Mouse (Mus musculus): ENCODE results near the gene Trio.

The Trio gene

GRCm38 (mm10) chr15:28037651-28038050 is 12.0 kb upstream of the Trio start:
- DNase-seq (ENCODE audit: low spot score): no peak

GRCm38 (mm10) chr15:28035601-28036000 is 10.0 kb upstream of the Trio start:
- DNase-seq (ENCODE audit: low spot score): no peak

- DNase-seq (ENCODE audit: low spot score): no peak
Observed at GRCm38 (mm10) chr15:28034636-28035035, 9.0 kb upstream of the Trio start.

- DNase-seq (ENCODE audit: low spot score): no peak
Observed at GRCm38 (mm10) chr15:28029371-28029770, 3.7 kb upstream of the Trio start.

DNA sequence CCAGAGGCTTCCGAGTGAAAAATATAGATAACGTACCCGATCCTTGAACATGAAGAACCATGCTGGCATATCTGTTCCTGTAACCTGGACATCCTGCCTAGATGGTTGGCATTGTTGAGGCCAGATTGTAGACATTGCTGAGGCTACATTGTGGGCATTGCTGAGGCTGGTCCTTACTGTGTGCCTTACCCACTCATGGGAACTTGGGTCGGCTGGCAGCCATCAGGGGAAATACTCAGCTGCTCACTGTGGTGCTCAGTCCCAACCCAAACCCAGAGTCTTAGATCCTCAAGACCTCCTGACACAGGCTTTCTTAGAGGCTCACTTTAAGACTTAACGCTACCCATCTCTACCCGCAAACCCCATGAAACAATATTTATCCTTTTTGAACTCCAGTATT is 2.9 kb upstream of the Trio start:
- DNase-seq (ENCODE audit: low spot score): no peak

DNA sequence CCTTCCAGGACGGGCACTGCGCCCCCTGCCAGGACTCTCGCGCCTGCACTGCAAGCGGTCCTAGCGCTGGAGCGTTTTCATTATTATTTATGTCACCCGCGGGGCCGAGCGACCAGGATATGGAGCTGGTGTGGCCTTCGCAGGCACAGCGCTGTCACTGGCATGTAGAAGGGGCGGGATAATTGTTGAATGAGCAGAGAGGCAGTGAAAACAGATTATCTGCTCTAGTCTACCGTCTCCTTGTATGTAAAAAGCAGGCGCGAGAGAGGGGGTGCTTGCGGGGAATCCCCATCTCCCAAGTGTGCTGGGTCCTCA is 476 bp upstream of the Trio start:
- no peak for DNase-seq (ENCODE audit: low spot score)

DNA sequence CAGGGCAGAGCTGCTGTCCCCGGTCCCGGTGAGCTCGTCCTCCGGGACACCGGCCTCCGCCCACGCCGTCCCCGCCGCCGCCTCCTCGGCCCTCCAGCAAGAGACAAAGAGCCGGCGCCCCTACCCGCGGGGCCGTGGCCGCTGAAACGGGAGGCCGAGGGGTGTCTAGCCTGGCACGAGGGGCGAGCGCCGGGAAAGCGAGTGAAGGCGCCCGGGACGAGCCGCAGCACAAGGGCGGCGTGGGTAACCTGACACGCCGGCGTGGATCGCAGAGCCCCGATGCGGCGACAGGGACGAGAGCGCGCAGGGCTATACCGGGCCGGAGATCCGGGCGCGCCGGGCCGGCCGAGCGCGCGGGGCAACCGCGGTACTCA is 696 bp downstream of the Trio start:
- peak; percentile 48 for DNase-seq (ENCODE audit: low spot score)

- DNase-seq (ENCODE audit: low spot score): peak; percentile 56
Observed at GRCm38 (mm10) chr15:28024031-28024964, 1.4 kb downstream of the Trio start.

GRCm38 (mm10) chr15:28021591-28022209 is 3.9 kb downstream of the Trio start:
- no peak for DNase-seq (ENCODE audit: low spot score)

DNA sequence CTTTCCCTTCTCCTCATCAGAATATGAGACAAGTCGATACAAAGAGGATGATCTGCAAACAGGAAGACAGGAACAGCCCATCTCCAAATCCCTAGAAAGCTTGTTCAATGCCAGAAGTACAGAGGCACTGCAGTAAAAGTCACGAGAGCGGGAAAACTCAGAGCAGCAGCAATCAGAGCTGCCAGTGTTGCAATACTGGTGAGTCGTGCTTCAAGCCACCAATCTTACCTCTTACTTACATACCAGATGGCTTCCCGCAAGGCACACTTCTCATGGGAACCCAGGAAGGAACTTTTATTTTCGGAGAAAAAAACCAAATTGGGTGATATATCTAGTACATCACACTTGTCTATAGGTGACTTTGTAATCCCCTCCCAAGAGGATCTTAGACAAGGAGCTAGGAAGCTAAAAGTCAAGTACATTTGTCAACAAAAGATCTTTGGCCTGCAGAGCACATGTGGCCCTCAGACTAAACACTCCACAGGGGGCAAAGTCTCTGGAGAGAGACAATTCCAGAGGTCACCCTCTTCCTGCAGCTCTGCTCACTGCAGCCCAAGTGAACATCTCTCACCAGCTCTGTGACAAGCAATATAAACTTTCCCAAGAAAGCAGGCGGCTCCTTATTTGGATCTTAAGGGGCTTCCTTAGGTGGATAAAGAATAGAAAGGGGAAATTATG is 6.1 kb downstream of the Trio start:
- DNase-seq (ENCODE audit: low spot score): no peak

GRCm38 (mm10) chr15:28007516-28007915 is 18.1 kb downstream of the Trio start:
- no peak for DNase-seq (ENCODE audit: low spot score)

DNA sequence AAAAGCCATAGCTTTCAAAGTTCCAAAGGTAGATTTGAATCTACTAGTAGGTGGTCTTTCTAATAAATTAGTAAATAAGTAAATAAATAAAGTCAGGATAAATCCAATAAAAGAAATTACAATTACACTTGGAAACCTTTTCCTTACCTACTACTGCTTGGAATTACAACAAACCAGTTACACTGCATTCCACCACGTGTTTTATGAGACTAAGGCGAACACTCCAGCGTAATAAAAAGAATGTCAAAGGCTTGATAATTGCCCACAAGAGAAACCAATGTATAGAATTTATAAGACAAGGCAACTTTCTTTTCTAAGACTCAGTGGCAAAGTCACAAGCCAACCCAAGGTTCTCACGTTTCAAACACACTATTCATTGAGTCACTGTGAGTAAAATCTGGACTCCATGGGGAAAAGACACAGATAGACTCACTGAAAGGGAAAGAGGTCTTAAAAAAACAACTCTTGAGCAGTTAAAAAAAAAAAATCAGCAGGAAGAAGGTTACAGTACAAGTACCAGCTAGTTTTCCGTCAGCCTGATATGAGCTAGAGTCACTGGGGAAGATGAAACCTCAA is 21.4 kb downstream of the Trio start:
- DNase-seq (ENCODE audit: low spot score): no peak

DNA sequence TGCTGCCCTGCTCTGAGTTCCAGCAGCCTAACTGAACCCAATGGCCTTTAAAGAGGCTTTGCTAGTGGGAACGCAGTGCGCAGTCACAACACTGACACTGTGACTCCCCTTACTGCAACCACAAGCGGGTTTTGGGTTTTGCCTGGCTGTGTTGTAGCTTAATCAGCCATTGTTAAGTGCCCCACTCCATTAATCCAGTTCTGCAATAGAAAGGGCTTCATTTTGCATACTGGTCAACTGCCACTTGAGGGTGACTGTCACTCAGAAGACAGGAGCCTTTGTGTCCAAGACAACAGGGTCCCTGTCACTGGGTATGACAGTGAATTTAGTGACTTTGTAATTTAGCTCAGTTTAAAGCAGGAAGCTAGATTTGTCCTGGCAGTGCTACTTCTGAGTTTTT is 23.1 kb downstream of the Trio start:
- no peak for DNase-seq (ENCODE audit: low spot score)

DNA sequence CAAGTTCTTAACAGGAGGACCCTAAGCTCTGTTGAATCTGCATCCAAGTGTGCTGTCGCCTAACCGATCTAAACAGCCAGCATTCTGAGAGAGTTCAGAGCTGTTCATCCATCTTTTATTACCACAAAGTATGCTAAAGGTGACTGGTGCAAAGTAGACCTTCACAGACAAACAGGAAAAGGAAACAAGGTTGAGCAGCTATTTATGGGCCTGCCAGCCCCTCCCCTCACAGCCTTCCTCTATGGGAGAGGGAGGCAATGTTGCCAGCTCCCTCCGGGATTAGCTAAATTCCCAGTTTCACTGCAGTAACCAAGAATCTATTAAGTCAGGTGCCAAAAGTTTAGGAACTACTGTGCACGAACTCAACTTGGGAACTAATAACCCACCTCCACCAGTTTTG is 24.3 kb downstream of the Trio start:
- DNase-seq (ENCODE audit: low spot score): no peak

GRCm38 (mm10) chr15:27998621-27999359 is 26.9 kb downstream of the Trio start:
- no peak for DNase-seq (ENCODE audit: low spot score)

DNA sequence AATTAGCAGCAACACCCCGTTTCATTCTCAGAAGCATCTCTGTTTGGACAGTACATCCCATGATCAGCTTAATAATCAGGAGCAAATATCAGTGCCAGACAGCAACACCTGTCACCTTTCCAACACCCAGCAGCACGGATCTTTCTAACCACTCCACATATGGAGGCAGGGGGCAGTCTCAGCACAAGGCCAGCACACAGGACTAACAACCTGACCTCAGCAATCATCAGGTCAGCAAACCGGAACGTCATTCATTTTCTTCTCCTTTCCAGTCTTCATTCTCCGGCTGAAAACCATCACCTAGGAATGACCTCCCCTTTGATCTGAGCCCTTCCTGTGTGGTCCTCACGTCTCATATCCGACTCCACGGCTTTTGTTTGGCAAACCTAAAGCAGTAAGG is 27.7 kb downstream of the Trio start:
- DNase-seq (ENCODE audit: low spot score): no peak

GRCm38 (mm10) chr15:27997391-27997841 is 28.2 kb downstream of the Trio start:
- DNase-seq (ENCODE audit: low spot score): no peak

DNA sequence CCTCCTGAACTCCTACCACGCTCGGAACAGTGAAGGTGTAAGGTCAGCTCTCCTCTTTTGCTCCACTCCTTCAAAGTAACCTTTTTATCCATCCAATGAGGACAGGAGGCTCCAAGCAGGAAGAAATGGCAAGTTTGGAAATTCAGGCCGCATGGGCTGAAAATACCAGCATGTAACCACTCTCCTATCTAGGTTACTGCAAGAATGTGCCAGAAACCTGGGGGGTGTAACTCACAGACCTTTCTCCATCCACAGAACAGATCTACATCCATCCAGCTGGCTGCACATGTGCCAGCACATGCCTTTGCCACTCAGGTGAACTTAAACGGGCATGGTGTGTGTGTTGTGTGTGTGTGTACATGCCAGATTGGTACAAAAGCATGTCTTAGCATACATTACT is 28.9 kb downstream of the Trio start:
- no peak for DNase-seq (ENCODE audit: low spot score)

DNA sequence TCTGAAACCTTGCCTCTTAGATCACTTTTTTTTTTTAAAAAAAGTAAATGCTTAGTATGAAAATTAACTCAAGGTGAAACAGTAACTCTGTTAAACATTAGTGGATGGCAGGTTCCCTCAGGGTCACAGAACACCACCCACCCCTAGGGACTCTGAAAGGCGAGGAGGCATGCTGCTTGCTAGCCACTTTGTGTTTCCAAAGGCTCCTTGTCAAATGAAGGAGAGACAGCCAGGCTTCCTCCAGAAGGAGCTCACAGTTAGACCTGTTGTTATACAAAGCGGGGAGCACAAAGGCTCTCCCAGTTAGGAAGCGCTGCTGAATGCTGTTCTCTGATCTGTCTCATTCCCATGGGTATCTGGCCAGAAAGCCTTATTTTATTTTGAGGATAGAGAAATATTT is 30.2 kb downstream of the Trio start:
- no peak for DNase-seq (ENCODE audit: low spot score)

DNA sequence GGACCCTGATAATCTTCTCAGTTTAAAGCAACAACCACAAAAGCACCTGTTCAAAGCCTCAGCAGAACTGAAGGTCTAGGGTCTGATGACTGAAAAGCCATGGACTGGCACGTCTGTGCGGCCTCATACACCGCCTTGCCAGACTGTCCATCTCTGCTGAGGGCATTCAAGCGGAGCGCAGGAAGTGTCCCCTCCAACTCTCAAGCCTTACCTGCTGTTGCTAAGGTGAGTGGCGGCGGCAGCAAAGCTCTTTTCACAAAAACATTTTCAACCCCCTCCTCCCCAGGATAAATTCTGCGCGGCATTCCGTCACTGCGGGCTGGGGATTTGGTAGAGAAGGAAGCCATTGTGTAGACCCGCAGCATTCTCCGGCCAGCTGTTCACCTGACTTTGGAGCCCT is 30.8 kb downstream of the Trio start:
- no peak for DNase-seq (ENCODE audit: low spot score)

GRCm38 (mm10) chr15:27993528-27993927 is 32.1 kb downstream of the Trio start:
- no peak for DNase-seq (ENCODE audit: low spot score)

- no peak for DNase-seq (ENCODE audit: low spot score)
Observed at GRCm38 (mm10) chr15:27992596-27992995, 33.1 kb downstream of the Trio start.

All from ovary, postnatal 10 days (tissue).